Mouse (Mus musculus) thymus, postnatal 36 days (tissue): ENCODE data around the gene Scly.

ENCODE experiments used
- DNase-seq, 2 experiments: peaks; one replicate each; pipeline ENCODE4 v3.0.0; 2022; ENCODE audit warnings: mixed read lengths in 2 of 2

Scly gene

DNA sequence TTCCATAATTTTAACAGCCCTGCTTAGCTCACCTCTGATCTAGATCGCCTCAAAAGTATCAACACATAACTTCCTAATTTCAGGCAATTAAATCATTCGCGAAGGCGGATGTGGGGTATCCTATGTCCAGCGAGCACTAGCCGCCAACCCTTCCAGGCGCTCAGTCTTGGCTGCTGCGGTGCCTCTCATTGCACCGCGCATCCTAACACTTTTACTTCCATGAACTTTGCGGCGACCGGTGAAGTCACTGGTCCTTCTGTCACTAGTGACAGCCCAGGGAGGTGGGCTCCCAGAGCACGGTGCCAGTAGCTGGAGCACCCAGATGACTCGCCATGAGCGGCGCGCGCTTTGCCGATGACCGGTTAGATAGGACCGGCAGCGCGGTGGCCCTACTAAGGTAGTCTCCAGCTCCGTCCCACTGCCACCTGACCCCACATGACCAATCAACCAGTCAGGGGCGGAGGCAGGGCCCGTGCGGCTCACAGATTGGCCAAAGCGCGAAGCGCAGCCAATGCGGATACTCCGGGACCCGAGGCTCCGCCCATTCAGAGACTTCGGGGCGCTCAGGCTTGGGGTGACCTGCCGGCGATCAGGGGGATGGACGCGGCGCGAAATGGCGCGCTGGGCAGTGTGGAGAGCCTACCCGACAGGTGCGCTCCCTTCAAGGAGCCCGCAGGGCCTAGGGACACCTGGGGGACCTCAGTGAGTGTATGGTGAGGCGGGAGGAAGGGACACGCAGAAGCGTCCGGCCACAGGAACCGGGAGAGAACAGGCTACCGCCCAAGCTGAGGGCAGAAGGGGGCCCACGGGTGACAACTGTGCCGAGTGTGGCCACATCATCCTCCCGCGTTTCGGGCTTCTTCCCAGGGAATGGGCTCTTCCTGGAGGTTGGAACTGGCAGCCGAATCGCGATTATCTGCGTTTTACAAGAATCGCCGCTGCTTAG lies at the start of gene Scly:
Gene Scly, plus strand, starts transcription at position 540 of the 946 bp plus-strand sequence.
- peak; percentile 91 to 93 for DNase-seq

DNA sequence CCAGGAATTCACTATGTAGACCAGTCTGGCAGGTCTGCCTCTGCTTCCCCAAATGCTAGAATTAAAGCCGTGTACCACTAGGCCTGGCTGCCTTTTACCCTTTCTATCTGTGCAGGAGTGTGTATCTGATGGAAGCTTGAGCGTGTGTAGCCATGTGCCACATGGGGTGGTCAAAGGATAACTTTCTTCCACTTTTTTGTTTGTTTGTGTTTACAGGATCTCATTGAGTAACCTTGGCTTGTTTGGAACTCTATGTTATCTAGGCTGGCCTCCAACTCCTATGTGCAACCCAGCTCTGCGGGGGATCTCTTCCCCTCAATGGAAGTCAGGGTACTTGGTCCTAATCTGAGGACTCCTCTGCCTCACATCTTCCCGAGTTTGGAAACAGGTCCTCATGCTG lies 49.2 kb upstream of the Scly start:
- no peak for DNase-seq

DNA sequence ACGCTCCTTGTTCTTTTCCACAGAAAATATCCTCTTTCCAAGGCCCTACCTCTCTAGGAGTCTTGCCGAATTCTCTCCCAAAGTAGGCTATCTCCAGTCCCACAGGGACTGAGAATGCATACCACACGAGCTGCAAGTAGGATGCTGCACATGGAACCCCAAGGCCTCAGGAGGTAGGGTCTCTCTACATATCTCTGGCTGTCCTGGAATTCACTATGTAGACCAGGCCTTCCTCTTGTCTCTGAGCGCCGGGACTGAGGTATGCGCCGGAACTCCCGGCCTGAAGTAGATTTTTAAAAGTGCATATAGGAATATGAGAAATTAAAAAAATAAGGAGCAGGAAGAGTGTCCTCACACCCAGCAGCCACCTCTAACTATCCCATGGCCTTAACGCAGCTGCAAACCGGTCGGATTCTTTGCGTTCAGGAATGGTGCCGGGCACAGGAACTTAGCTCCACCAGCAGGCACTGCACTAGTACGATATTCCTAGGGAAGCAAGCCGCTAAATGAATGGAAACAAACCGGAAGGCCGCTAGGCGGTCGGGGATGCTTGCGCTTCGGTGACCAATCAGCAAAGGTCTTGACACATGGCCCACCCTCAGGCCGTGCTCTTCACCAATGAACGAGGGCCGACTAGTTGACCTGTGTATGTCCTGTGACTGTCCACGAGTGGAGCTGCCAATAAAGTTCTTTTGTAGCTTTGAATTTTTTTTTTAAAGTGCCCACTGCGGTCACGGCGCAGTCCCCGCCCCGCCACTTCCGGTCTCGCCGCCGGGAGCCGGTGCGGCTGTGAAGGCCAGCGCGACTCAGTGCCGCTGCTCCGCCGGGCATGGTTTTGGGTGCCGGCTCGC lies 48.3 kb upstream of the Scly start, which contains the start of gene Ube2f:
Gene Ube2f, plus strand, starts transcription at position 741 of the 851 bp plus-strand sequence.
- DNase-seq: peak; percentile 79 to 88

DNA sequence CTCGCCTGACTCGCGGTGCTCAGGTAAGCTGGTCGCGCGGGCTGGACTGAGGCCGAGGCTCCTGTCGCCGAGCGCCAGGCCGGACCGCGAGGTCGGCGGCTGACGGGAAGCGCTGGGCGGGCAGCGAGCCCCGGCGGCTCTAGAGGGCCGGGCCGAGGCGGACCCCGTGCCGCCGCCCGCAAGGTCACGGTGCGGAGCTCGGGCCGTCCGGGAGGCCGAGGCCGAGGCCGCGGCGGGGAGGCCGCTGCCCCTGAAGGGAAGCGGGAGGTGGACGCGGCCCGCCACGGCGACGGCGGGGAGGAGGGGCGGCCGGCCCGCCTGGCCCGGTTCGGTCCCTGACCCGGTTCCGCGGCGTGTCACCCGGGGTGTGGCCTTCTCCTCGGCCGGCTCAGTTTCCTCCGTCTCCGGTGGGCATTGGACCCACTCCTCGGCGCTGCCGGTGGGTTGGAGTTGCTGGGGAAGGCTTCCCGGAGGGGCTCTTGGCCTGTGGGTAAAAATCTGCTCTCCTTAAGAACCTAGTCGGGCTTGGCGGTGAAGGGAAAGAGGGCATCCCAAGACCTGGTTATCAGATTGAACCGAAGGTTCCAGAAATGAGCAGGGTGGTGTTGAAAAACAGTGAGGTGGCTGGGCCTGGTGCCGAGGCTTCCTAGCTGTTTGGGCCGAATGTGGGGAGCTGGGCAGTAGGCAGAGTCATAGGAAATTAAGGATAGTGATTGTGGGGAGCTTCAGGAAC lies 47.6 kb upstream of the Scly start:
- DNase-seq: peak; percentile 33 to 54

DNA sequence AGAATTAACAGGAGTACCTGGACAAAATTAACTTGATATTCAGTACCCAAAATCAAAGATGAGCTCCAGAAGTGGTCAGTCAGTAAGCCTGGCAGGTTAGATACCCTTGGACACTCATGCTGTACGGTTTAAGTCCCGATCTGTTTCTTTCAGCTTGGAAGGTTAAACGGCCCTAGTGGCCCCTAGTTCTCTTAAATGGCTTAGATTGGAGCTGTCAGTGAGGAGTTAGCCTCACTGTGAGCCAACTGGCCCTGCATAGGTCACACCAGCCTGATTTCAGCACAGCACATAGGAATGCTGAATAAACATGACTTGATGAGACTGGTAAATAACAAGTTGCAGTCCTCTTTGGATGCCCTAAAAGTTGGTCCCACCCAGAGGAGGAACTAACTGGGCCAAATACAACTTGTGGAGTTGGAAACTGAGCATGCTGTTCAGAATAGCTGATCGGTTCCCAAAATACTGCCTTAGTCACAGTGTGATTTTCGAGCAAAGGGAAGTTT lies 46.9 kb upstream of the Scly start:
- DNase-seq: no peak

DNA sequence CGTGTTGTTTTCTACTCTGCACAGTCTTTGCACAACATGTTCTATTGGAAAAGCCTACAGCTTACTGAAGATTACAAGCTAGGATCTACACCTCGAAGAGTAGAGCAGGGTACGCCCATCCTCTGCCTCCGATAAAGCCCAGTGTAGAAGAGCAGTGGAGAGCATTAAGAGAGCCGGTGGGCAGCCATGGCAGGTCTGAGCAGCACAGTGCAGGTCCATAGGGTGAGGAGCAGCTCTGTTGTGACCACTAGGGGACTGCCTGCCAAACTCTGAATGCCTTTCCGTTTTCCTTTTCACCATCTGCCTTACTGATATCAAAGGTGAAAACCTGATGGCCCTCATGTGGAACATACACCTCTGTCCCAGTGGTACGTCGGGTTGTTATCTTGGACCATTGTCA lies 46.2 kb upstream of the Scly start:
- no peak for DNase-seq

DNA sequence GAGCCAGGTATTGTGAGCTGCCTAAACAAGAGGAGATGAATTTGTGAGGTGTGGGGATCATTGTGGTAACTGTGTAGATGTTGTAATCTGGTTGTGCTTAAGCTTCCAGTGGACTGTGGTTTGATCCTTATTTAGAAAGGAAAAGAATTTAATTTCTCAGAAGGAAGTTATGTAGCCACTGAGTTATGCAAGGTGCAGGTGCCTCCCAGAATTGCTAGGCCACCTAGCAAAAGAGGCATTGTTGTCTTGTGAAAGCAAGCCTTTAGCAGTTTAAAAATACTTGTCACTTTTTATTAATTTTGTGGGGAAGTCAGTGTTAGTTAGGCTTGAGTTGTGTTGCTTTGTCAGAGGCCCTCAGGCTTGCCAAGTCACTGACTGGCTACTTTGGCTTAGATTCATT lies 40.2 kb upstream of the Scly start:
- no peak for DNase-seq

DNA sequence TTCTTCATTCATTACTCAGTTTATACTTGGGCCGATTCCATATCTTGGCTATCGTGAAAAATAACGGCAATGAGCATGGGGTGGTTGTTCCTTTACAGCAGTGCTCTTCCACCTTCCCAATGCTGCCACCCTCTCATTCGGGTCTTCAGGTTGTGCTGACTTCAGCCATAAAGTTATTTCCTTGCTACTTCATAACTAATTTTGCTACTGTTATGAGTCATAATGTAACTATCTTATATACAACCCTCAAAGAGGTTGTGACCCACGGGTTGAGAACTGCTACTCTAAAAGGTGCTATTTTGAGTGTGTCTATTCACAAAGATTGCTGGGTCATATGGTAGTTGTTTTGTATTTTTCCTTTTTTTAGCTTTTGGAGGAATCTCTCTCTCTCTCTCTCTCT lies 38.3 kb upstream of the Scly start:
- no peak for DNase-seq

DNA sequence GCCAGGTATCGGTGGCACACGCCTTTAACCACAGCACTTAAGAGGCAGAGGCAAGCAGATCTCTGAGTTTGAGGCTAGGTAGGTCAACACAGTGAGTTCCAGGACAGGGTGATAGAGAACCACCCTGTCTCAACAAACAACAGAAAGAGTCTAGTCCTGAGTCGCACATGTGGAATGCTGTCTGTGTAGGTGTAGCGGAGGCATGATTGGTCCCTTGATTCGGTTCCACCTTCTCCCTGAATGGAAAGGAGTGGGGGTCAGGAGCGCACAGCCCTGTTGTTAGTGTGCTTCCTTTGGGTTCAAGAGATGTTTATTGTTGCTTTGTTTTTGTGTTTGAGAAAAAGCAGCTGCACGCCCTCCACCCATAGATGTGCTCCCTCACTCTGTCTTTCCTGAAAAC lies 35.6 kb upstream of the Scly start:
- no peak for DNase-seq

DNA sequence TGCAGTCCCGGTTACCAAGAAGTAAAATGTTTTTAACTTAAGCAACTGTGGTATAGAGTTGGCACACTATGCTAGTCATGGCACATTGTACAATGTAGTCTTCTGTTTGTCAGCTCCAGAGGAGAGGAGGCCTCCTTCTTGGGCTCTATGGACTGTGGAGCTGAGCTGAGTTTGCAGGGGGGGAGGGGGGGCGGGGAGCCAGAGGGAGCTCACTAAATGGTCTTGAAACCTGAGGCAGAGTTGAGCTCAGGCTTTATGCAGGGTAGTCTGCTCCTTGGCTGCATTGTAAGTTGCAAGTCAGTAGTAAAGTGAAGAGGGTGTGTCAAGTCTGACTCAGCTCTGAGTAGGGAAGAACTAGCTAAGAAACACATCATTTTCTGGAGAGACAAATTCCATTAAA lies 25.9 kb upstream of the Scly start:
- no peak for DNase-seq

DNA sequence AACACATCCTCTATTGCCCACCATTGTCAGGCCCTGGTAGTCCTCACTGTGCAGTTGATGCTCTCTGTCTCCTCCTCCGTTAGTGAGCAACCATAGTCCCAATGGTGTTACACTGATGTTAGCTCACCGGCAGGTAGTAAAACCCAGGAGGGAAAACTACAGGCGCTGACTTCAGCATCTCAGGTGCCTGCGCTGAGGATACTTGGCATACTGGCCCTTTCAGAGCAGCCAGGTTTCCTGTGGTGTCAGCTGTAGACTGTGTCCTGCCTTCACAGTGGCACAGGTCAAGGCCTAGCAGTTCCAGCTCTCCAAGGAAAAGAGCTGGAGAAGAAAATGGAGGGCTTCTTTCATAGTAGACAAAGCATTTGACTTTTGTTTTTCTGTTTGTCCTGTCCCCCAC lies 21.6 kb upstream of the Scly start:
- no peak for DNase-seq

DNA sequence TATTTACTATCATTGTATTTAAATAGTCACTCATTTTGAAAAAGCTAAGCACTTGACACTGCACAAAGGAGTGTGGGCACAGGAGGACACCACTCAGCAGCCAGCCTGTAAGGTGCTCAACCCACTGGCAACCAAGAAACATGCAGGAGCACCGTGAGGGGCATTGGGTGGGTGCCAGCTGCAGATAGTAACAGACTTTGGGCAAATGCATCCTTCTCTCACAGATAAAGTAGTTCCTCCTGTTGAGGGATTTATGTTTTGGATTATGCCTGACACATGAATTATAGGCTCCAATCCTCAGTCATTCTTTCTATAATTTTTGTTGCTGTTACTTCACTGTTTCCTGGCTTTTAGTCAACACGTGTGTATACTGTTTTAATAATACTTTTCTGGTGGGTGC lies 20.7 kb upstream of the Scly start:
- no peak for DNase-seq

DNA sequence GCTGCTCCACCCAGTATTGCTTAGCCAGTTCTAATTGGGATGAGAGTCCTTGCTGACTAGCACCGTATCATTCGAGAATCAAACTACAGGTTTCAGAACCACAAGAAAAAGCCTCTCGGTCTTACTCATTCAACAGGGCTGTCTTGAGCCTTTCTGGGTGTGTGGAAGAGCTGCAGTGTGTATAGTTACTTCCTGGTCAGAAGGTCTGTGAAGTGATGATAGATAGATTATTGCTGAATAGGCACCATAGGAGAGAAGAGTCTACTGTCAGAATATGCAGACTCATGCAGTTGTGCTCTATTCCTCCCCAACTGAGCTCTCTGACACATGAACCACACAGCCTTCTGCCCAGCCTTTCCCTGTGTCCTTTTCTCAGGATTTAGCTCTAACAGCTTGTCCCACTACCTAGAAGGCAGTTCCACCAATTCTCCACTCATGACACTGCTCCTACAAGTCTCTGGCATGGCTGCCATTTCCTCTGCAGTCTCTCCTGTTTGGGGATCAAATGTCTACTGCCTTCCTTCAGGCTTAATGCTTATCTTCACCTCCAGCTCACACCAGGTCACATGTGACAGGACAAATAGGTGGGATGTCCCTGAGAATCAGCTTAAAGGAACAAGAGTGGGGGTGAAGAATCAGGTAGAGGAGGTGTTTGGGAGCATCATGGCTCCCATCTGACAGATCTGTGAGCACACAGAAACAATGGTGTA lies 19.6 kb upstream of the Scly start:
- DNase-seq: no peak

DNA sequence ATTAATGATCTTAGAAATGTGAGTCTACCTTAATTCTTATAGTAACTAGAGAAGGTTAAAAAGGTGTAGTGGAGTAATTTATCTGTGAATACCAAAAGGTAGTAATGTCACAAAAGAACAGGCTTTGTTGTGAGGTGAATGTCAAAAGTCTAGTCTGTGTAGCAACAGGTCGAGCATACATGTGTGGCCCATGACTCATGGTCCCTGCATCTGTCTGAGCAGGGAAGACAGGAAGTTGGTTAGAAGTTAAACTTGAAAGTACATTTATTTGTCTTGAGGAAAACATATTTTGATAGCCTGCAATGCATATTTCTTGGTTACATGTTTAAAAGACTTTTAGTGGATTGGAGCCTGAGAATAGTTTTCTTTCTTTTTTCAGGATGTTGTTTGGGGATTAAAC lies 19.0 kb upstream of the Scly start:
- DNase-seq: no peak

DNA sequence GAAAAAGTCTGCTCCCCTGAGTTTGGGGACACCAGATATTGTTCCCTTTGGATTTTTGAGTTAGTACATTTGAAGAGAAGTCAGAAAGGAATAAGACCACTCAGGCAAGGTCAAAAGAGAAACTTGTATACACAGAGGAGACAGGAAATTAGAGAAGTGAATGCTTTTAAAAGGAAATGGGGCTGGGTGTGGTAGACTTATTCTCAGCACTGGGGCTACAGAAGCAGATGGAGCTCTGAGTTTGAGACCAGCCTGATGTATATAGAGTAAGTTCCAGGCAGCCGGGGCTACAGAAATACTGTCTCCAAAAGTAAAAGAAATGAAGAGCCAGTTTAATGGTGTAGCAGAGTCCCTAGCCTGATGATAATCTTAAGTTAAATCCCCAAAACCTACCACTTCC lies 15.6 kb upstream of the Scly start:
- no peak for DNase-seq

DNA sequence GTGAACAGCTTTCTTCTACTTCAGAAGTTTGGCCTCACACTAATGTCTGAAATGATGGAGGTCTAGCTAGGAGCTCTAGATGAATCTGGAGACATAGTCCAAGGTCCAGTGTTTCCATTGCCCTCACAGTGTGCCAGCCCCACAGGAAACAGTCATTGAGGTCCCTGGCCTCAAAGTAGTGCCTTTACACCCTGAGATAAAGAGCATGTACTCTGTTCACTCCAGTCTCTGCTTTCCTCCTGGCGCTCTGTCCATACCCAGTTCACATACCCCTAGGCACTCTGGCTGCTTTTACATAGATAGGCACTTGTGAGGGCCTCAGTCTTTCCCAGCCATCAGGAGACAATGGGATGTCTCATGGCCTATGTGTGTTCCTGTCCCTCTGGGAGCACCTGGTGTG lies 8.8 kb upstream of the Scly start:
- no peak for DNase-seq

DNA sequence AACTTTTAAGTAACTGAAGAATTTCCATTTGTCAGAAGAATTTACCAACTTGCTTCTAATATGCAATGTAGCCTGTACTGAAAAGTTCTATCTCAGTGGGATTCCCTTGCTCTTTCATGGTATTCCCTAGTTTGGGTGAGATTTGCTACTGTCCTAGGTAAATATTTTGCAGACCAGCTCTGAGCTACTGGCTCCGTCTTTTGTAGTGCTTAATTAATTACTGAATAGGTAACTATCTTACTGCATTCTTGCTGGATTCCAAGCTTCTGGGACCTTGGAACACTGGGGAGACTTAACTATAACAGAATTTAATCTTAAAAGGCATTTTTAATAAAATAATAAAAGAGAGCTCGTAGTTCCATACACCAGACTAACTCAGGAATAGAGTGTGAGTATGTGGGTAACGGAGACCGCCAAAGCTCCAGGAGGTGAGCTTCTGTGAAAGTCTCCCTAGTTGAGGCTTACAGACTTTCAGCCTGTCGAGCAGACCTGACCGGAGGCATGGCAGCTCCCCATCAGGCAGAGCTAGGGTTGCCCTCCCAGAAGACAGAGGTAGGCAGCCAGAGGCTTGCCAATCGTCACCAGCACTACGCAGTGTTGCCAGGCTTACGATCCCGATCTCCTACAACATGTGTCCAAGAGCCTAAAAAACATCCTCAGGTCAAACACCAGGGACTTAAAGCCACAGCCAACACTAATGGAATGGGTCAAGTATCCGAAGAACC lies 5.9 kb upstream of the Scly start:
- DNase-seq: no peak

DNA sequence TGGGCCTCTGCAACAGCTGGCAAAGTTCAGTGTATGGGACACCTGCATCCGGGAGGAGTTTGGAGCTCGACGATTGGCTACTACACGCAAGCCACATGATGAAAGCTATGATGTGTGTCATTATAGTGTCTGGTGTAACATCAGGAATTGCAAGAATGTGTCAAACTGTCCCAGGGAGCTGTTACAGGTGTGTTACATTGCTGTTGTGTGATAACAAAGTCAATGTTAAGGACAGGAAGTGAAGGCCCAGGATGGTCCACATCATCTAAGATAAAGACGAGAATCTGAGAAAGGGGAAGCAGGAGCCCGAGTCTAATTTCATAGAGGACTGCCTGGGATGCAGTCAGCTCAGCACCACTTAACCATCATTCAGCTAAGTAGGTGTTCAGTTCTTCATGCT lies 2.6 kb upstream of the Scly start:
- DNase-seq: no peak

DNA sequence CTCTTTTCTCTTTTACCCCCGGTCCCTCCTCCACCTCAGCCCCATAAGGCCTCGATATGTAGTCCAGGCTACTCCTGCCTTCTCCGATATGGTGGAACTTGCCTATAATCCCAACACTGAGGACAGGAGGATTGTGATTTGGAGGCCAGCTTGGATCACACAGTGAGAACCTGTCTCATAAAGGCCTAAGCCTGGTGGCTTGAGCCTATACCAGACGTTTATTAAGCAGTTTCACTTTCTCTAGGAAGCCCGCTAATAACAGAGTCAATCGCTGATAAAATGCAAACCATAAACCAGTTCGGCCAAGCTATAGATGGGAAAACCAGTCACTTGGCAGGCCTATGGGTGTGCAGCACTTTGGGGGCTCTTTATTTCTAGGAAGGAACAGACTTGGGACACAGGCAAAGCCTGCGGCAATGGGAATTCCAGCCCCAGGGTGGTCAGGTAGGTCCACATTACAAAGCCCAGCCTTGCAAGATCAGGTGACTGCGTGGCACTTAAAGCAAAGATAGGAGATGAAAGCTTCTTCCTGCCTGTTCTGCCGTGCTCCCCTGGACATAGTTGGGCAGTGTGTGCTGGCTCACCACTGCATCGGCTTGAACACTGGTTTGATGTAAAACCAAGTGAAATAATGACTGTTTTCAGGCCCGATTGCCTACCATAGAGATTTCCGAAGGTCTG lies 1.0 kb downstream of the Scly start:
- no peak for DNase-seq

DNA sequence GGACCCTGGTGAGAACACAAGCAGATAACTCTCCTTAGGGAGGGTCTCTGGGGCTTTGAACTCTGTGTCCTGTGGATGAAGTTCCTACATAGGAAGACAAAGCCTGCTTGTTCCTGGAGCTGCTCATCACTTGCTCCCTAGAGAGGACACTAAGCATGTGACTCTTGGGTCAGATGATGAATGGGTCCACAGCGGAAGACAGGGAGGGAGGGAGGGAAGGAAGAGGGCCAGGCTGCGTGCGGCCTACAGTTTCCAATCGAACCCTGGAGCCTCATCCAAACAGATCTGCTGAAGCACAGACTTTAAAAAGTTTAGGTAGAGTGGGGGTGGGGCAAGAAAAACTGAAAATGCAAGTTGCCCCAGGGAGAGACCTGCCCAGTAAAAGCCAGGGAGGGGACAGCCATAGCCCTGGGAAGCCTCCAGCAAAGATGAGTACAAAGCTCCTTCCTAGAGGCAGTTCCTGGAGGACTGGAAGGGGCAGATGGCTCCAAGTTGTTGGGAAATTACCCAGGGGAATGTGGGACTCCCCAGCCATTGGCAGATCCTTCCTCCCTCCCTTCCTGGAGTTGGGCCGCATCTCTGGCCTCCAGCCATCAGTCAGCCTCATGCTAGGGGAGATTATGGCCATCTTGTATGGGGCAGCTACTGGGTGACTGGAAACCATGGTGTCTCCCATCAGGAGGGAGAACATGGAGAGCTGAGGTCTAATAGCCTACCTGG lies 1.7 kb downstream of the Scly start:
- DNase-seq: no peak
